Mouse (Mus musculus): ENCODE results near the gene Lmf2. TPM values are rescaled to one million over a fixed set of nuclear protein-coding genes. Genes with fewer than 3 reads are reported as not detected.

Gene Lmf2
- 29.5 and 32.3 TPM in 2 replicates for polyA plus RNA-seq (2015; fragmentation: Nextera tagmentation; extraction: Ambion mirVana)

DNA sequence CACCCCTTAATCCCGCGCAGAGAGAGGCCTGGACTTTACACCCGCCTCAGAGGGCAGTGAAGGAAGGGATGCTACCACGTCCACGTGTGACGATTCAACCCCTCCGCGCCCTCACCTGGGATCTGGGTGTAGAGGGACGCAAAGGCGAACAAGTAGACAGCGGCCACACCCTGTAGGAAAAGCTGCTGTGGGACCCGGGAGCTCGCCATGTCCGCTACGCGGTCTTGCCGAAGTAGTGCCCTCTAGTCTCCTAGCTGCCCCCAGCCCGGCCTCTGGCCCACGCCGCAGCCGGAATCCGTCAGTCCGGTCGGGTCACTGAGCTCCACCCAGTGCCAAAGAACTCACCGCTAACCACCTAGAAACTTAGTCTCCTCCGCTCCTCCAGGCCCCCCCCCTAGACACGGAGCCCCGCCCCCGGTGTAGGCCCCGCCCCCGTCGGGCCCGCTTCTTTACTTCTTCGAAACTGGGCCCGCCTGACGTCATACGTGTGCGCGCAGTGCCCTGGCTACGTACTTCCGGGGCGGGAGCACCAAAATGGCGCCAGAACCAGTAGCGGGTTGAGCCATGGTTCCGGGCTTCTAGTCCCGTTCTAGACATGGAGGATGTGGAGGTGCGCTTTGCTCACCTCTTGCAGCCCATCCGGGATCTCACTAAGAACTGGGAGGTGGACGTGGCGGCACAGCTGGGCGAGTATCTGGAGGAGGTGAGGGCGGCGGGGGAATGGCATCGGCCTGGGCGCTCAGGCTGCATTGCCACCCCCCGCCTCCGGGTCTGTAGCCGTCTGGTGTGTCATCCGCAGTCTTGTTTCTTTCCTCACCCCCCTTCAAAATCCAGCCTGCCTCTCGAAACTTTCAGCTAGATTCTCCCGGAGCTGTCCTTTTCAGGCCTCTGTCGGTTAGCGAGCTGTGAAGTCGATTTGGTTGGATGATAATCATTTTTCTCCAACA lies at the start of gene Lmf2, which contains the start of gene Ncaph2:
Gene Lmf2 (minus strand): TSS at position 419 of the 947 bp plus-strand sequence.
Gene Ncaph2 (plus strand): TSS at position 479 of the 947 bp plus-strand sequence.
- Histone ChIP-seq H3K4me1 (replicated peaks; ENCODE audit: control insufficient read depth, insufficient read depth, low read length) (peaks cover 26% of the 10 kb centered on the region), H3K9me3 (ENCODE audit: control insufficient read depth, low read length) (no peaks in the 10 kb centered on the region), H3K9ac (replicated peaks; ENCODE audit: low read depth, low read length) (peak within 1 kb of the TSS; percentile 79), H3K27ac (ENCODE audit: low read length) (peak within 1 kb of the TSS; percentile 81), H3K27me3 (replicated peaks; ENCODE audit: control insufficient read depth, insufficient read depth, low read length) (no peaks in the 10 kb centered on the region), H3K4me3 (replicated peaks; ENCODE audit: low read length) (peak within 1 kb of the TSS; percentile 90), H3K4me2 (ENCODE audit: low read length) (peak within 1 kb of the TSS; percentile 94), H3K36me3 (ENCODE audit: control insufficient read depth, insufficient read depth) (peaks cover 13% of the 10 kb centered on the region)
- peak; percentile 94 for ATAC-seq
- under 1% methylated on average over 63 of the region's 64 CpGs for WGBS

DNA sequence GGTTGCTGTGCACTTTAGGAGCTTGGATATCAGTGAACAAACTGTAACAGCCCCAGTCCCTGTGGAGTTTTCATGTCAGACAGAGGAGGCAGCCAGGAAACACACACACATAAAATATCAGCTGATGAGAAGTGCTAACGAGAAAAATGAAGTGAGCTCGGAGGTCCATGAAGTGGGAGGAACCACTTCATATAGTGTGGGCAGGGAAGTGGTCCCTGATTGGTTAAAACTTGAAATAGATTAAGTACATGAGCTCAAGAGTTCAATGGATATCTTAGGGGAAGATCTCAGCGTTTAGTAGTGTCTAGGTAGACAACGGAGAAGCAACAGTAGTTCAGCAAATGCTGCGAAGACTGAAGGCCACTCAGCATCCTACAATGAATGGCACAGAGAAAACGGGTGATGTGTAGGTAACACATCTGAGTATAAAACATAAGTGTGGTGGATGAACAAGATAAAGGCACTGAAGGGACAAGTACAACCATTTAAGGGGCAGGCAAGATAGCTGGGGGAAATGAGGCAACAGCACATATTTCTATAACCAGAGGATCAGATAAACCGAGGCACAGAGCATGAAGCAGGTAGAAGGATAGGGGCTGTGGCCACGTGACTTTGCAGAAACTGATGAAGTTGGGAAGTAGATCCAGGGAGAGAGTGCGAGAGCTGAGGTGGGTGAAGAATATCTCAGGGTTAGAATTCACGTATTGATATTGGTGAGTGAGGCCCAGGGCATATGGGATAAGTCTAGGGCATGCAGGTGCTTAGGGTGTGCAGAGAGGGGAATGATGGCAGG lies 49.6 kb upstream of the Lmf2 start:
- Histone ChIP-seq H3K4me1 (replicated peaks; ENCODE audit: control insufficient read depth, insufficient read depth, low read length) (no peaks in the 10 kb centered on the region), H3K9ac (replicated peaks; ENCODE audit: low read depth, low read length) (no peak overlapping the region), H3K36me3 (ENCODE audit: control insufficient read depth, insufficient read depth) (no peaks in the 10 kb centered on the region), H3K4me3 (replicated peaks; ENCODE audit: low read length) (no peak overlapping the region), H3K9me3 (ENCODE audit: control insufficient read depth, low read length) (0 out of 2 replicates have a peak, but pooled peaks cover 4% of the 10 kb centered on the region), H3K27me3 (replicated peaks; ENCODE audit: control insufficient read depth, insufficient read depth, low read length) (no peaks in the 10 kb centered on the region), H3K4me2 (ENCODE audit: low read length) (no peak overlapping the region), H3K27ac (ENCODE audit: low read length) (no peak overlapping the region)
- ATAC-seq: no peak
- 81% methylated on average over 10 of the region's 10 CpGs for WGBS

- H3K27ac ChIP-seq (ENCODE audit: low read length): no peak overlapping the region
- H3K9ac ChIP-seq (replicated peaks; ENCODE audit: low read depth, low read length): no peak overlapping the region
- no peak for ATAC-seq
- no peaks in the 10 kb centered on the region for H3K36me3 ChIP-seq (ENCODE audit: control insufficient read depth, insufficient read depth)
- no peaks in the 10 kb centered on the region for H3K9me3 ChIP-seq (ENCODE audit: control insufficient read depth, low read length)
- H3K4me3 ChIP-seq (replicated peaks; ENCODE audit: low read length): no peak overlapping the region
- H3K27me3 ChIP-seq (replicated peaks; ENCODE audit: control insufficient read depth, insufficient read depth, low read length): no peaks in the 10 kb centered on the region
- WGBS: 93% methylated on average over 1 of the region's 1 CpGs
- no peaks in the 10 kb centered on the region for H3K4me1 ChIP-seq (replicated peaks; ENCODE audit: control insufficient read depth, insufficient read depth, low read length)
- no peak overlapping the region for H3K4me2 ChIP-seq (ENCODE audit: low read length)
Observed at GRCm38 (mm10) chr15:89402471-89402870, 47.0 kb upstream of the Lmf2 start.

DNA sequence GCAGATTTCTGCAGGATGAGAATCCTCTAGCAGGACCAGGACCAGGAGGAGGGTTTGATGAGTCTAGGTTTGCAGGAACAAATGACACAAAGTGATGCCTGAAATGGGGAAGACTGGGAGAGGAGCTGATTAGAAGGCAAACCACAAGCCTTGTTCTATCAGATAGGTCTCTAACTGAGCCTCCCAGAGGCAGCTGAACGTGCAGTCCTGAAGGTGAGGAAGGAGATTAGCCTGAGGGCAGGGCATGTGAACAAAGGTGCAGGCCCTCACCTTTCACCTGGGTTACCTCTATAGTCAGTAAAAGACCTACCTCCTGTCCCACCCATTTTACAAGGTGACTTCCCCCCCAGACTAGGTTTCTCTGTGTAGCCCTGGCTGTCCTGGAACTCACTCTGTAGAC lies 44.3 kb upstream of the Lmf2 start:
- Histone ChIP-seq H3K9ac (replicated peaks; ENCODE audit: low read depth, low read length) (no peak overlapping the region), H3K9me3 (ENCODE audit: control insufficient read depth, low read length) (no peaks in the 10 kb centered on the region), H3K27ac (ENCODE audit: low read length) (no peak overlapping the region), H3K4me1 (replicated peaks; ENCODE audit: control insufficient read depth, insufficient read depth, low read length) (no peaks in the 10 kb centered on the region), H3K27me3 (replicated peaks; ENCODE audit: control insufficient read depth, insufficient read depth, low read length) (no peaks in the 10 kb centered on the region), H3K4me3 (replicated peaks; ENCODE audit: low read length) (no peak overlapping the region), H3K36me3 (ENCODE audit: control insufficient read depth, insufficient read depth) (no peaks in the 10 kb centered on the region), H3K4me2 (ENCODE audit: low read length) (no peak overlapping the region)
- ATAC-seq: no peak
- 53% methylated on average over 1 of the region's 1 CpGs for WGBS

DNA sequence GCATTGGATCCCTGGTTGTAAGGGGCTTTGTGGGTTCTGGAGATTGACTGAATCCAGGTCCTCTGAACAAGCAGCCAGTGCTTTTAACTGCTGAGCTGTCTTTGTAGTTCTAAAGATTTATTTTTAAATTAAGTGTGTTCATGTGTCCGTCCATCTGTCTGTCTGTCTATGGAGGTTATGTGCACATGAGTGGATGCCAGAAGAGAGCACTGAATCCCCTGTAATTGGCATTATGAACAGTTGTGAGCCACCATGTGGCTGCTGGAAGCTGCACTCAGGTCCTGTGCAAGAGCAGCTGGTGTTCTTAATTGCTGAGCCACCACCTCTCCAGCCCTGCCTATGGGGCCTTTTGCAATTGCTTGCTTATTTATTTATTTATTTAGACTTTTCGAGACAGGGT lies 42.7 kb upstream of the Lmf2 start:
- H3K9ac ChIP-seq (replicated peaks; ENCODE audit: low read depth, low read length): no peak overlapping the region
- H3K36me3 ChIP-seq (ENCODE audit: control insufficient read depth, insufficient read depth): no peaks in the 10 kb centered on the region
- H3K27ac ChIP-seq (ENCODE audit: low read length): no peak overlapping the region
- H3K9me3 ChIP-seq (ENCODE audit: control insufficient read depth, low read length): no peaks in the 10 kb centered on the region
- H3K4me2 ChIP-seq (ENCODE audit: low read length): no peak overlapping the region
- ATAC-seq: no peak
- H3K4me1 ChIP-seq (replicated peaks; ENCODE audit: control insufficient read depth, insufficient read depth, low read length): no peaks in the 10 kb centered on the region
- no peaks in the 10 kb centered on the region for H3K27me3 ChIP-seq (replicated peaks; ENCODE audit: control insufficient read depth, insufficient read depth, low read length)
- 54% methylated on average over 2 of the region's 2 CpGs for WGBS
- no peak overlapping the region for H3K4me3 ChIP-seq (replicated peaks; ENCODE audit: low read length)

DNA sequence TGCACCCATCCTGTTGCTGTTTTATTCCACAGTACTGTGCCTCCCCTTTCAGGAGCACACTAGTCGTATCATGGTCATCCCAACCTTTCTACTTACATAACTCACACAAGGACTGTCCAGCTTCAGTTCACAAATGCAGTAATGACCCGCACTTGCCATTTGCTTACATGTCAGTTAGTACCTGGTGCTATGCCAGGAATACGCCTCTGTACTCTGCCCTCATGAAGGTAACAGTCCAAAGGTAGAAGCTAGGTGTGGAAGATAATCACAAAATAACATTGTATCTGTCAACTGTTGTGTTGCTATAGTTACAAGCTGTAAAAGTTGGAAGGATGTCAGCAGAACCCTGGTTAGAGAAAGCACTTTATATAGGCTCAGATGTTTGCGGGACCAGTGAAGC lies 41.4 kb upstream of the Lmf2 start:
- Histone ChIP-seq H3K36me3 (ENCODE audit: control insufficient read depth, insufficient read depth) (no peaks in the 10 kb centered on the region), H3K9me3 (ENCODE audit: control insufficient read depth, low read length) (no peaks in the 10 kb centered on the region), H3K4me3 (replicated peaks; ENCODE audit: low read length) (no peak overlapping the region), H3K27ac (ENCODE audit: low read length) (no peak overlapping the region), H3K4me2 (ENCODE audit: low read length) (no peak overlapping the region), H3K27me3 (replicated peaks; ENCODE audit: control insufficient read depth, insufficient read depth, low read length) (no peaks in the 10 kb centered on the region), H3K4me1 (replicated peaks; ENCODE audit: control insufficient read depth, insufficient read depth, low read length) (no peaks in the 10 kb centered on the region), H3K9ac (replicated peaks; ENCODE audit: low read depth, low read length) (no peak overlapping the region)
- ATAC-seq: no peak
- WGBS: 91% methylated on average over 4 of the region's 4 CpGs

DNA sequence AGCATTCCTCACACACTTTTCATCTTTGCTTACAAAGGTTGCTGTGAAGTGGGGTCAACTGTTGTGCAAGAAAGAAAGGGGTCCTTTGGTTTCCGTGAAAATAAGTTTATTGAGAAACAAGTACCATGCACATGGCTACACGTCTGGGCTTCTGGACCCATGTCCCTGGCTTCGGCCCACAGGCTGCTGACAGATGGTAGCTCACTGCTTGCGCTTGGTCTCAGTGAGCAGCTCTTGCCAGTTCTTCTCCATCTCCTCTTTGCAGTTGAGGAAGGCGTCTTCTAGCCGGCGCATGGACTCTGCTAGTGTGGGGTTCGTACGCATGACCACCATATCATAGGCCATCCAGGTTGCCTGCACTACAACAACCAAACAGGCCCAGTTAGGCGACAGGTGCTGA lies 34.6 kb upstream of the Lmf2 start:
- Histone ChIP-seq H3K36me3 (ENCODE audit: control insufficient read depth, insufficient read depth) (no peaks in the 10 kb centered on the region), H3K27me3 (replicated peaks; ENCODE audit: control insufficient read depth, insufficient read depth, low read length) (no peaks in the 10 kb centered on the region), H3K9ac (replicated peaks; ENCODE audit: low read depth, low read length) (no peak overlapping the region), H3K9me3 (ENCODE audit: control insufficient read depth, low read length) (no peaks in the 10 kb centered on the region), H3K4me1 (replicated peaks; ENCODE audit: control insufficient read depth, insufficient read depth, low read length) (no peaks in the 10 kb centered on the region), H3K4me2 (ENCODE audit: low read length) (no peak overlapping the region), H3K27ac (ENCODE audit: low read length) (no peak overlapping the region), H3K4me3 (replicated peaks; ENCODE audit: low read length) (no peak overlapping the region)
- WGBS: 87% methylated on average over 10 of the region's 10 CpGs
- ATAC-seq: no peak

DNA sequence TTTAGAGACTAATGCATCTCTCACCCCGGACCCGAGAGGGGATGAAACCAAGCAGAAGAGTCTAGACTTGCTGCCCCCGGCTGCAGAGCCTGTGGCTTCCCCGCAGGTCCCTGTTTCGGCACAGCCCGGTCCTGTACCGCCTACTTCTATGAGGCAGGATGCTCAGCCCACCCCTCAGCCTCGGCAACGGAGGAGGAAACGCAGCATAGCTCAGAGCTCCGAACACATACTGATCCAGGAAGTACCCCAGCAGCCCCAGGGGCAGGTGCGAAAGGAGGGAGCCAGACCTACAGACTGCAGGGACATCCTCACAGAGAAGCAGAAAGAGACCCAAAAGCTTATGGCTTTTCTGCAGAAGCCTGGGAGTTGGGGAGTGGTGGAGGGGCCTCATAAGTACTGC lies 31.7 kb upstream of the Lmf2 start:
- H3K36me3 ChIP-seq (ENCODE audit: control insufficient read depth, insufficient read depth): no peaks in the 10 kb centered on the region
- H3K4me1 ChIP-seq (replicated peaks; ENCODE audit: control insufficient read depth, insufficient read depth, low read length): no peaks in the 10 kb centered on the region
- H3K27me3 ChIP-seq (replicated peaks; ENCODE audit: control insufficient read depth, insufficient read depth, low read length): no peaks in the 10 kb centered on the region
- no peak overlapping the region for H3K4me3 ChIP-seq (replicated peaks; ENCODE audit: low read length)
- H3K9me3 ChIP-seq (ENCODE audit: control insufficient read depth, low read length): no peaks in the 10 kb centered on the region
- no peak overlapping the region for H3K4me2 ChIP-seq (ENCODE audit: low read length)
- 57% methylated on average over 12 of the region's 12 CpGs for WGBS
- ATAC-seq: no peak
- H3K9ac ChIP-seq (replicated peaks; ENCODE audit: low read depth, low read length): no peak overlapping the region
- no peak overlapping the region for H3K27ac ChIP-seq (ENCODE audit: low read length)

DNA sequence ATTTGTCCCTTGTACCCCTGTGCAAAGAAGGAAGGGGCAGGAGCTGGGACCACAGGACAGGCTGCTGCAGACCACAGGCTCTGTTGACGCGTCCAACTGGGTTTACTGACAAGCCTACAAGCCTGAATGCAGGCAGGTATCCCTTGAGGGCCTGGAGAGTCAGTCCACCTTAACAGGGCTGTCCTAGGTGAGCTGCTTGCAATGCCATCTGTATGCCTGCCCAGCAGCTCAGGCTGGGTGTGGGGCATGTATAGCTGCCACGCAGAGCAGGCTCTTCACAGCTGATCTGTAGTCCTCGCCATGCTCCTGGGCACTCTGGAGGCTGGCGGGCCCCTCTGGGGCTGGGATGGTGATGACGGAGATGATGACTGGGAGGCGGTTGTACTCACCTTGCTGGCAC lies 29.2 kb upstream of the Lmf2 start, which contains the start of gene Klhdc7b:
Gene Klhdc7b (plus strand): TSS at position 301 of the 400 bp plus-strand sequence.
- Histone ChIP-seq H3K4me2 (ENCODE audit: low read length) (no peak within 1 kb of the TSS), H3K4me1 (replicated peaks; ENCODE audit: control insufficient read depth, insufficient read depth, low read length) (no peaks in the 10 kb centered on the region), H3K4me3 (replicated peaks; ENCODE audit: low read length) (no peak within 1 kb of the TSS), H3K9ac (replicated peaks; ENCODE audit: low read depth, low read length) (no peak within 1 kb of the TSS), H3K27ac (ENCODE audit: low read length) (no peak within 1 kb of the TSS), H3K36me3 (ENCODE audit: control insufficient read depth, insufficient read depth) (no peaks in the 10 kb centered on the region), H3K27me3 (replicated peaks; ENCODE audit: control insufficient read depth, insufficient read depth, low read length) (peaks cover 4% of the 10 kb centered on the region), H3K9me3 (ENCODE audit: control insufficient read depth, low read length) (no peaks in the 10 kb centered on the region)
- ATAC-seq: no peak
- WGBS: 90% methylated on average over 7 of the region's 7 CpGs
